Mouse (Mus musculus): ENCODE measurements around the gene Emb. TPM values are rescaled to one million over a fixed set of nuclear protein-coding genes. Genes with fewer than 3 reads are reported as not detected.

Gene Emb
- polyA plus RNA-seq, 1 experiment, result 4.0 TPM

GRCm38 (mm10) chr13:117195569-117196495, 12.5 kb upstream of the Emb start:
- no peaks in the 10 kb centered on the region for H3K27me3 ChIP-seq (ENCODE audit: control insufficient read depth, insufficient read depth, low read length)
- no peaks in the 10 kb centered on the region; the same call in 1 of the 2 replicates for H3K4me1 ChIP-seq (ENCODE audit: control insufficient read depth, insufficient read depth, insufficient read length, low read length)
- no peak overlapping the region for H3K27ac ChIP-seq (ENCODE audit: insufficient read depth, low read depth, low read length)
- 69% methylated on average over 13 of the region's 13 CpGs for WGBS
- no peak for TF ChIP-seq POLR2A (IDR thresholded peaks at IDR 0.05; ENCODE audit: low read depth, low read length)
- TF ChIP-seq CTCF (IDR thresholded peaks at IDR 0.05; ENCODE audit: extremely low read depth, insufficient read length, insufficient replicate concordance, low read depth, low read length), result no peak
- no peaks in the 10 kb centered on the region for H3K36me3 ChIP-seq (ENCODE audit: control insufficient read depth, insufficient read depth, low read length)
- H3K4me3 ChIP-seq (ENCODE audit: low read depth, low read length), result no peak overlapping the region

DNA sequence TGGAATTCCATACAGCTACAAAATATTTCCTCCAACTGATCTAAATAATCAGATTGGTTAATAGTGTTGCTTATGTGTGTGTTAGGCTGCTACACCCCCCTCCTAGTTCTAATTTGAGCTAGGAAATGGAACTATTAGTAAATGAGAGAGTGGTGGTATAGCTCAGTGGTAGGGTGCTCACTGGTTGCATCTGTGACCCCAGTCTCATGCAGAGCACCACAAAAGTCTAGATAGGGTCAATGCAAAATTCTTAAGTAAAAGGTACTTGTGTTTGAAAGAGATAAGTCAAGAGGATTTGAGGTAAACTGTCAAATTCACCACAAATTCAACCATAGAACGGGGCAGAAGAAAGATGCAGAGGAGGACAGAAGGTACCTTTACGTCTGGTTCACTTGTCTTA, 10.7 kb upstream of the Emb start:
- WGBS, result 92% methylated on average over 2 of the region's 2 CpGs

GRCm38 (mm10) chr13:117198402-117199083, 9.8 kb upstream of the Emb start:
- 84% methylated on average over 7 of the region's 7 CpGs for WGBS
- TF ChIP-seq CTCF (IDR thresholded peaks at IDR 0.05; ENCODE audit: extremely low read depth, insufficient read length, insufficient replicate concordance, low read depth, low read length), result no peak
- TF ChIP-seq POLR2A (IDR thresholded peaks at IDR 0.05; ENCODE audit: low read depth, low read length), result no peak
- no peak overlapping the region for H3K4me3 ChIP-seq (ENCODE audit: low read depth, low read length)
- no peaks in the 10 kb centered on the region; the same call in 1 of the 2 replicates for H3K4me1 ChIP-seq (ENCODE audit: control insufficient read depth, insufficient read depth, insufficient read length, low read length)
- no peaks in the 10 kb centered on the region for H3K36me3 ChIP-seq (ENCODE audit: control insufficient read depth, insufficient read depth, low read length)
- no peaks in the 10 kb centered on the region for H3K27me3 ChIP-seq (ENCODE audit: control insufficient read depth, insufficient read depth, low read length)
- H3K27ac ChIP-seq (ENCODE audit: insufficient read depth, low read depth, low read length), result no peak overlapping the region

More for the DNA sequence above, 10.7 kb upstream of the Emb start:
- Histone ChIP-seq H3K27ac (ENCODE audit: insufficient read depth, low read depth, low read length) (no peak overlapping the region), H3K27me3 (ENCODE audit: control insufficient read depth, insufficient read depth, low read length) (no peaks in the 10 kb centered on the region), H3K4me3 (ENCODE audit: low read depth, low read length) (no peak overlapping the region), H3K4me1 (ENCODE audit: control insufficient read depth, insufficient read depth, insufficient read length, low read length) (no peaks in the 10 kb centered on the region; the same call in 1 of the 2 replicates), H3K36me3 (ENCODE audit: control insufficient read depth, insufficient read depth, low read length) (no peaks in the 10 kb centered on the region)
- no peak for TF ChIP-seq CTCF (IDR thresholded peaks at IDR 0.05; ENCODE audit: extremely low read depth, insufficient read length, insufficient replicate concordance, low read depth, low read length)

GRCm38 (mm10) chr13:117202755-117203471, 5.4 kb upstream of the Emb start:
- Histone ChIP-seq H3K36me3 (ENCODE audit: control insufficient read depth, insufficient read depth, low read length) (no peaks in the 10 kb centered on the region), H3K27me3 (ENCODE audit: control insufficient read depth, insufficient read depth, low read length) (no peaks in the 10 kb centered on the region; the same call in 1 of the 2 replicates), H3K27ac (ENCODE audit: insufficient read depth, low read depth, low read length) (no peak overlapping the region), H3K4me3 (ENCODE audit: low read depth, low read length) (no peak overlapping the region), H3K4me1 (ENCODE audit: control insufficient read depth, insufficient read depth, insufficient read length, low read length) (no peaks in the 10 kb centered on the region)
- WGBS, result 40% methylated on average over 22 of the region's 22 CpGs
- TF ChIP-seq CTCF (IDR thresholded peaks at IDR 0.05; ENCODE audit: extremely low read depth, insufficient read length, insufficient replicate concordance, low read depth, low read length) (peak; percentile 39; the same call in 1 of the 2 replicates), POLR2A (IDR thresholded peaks at IDR 0.05; ENCODE audit: low read depth, low read length) (no peak)

DNA sequence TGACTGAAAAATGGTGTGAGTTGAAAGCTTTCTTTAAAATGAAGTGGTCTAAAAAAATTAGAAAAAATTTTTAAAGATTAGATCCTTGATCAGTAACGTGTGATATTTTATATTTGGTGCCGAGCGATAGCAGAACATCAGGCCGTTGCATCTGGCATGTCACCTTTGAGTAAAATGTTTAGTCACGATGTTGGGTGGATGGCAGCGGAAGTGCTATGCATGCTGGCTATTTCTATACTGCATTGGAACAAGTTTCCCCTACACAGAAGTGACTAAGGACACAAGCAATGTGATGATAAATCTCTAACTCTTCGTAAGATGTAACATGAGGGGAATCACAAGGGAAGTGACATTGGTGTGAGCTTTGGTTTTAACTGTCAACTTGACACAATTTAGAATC, 3.7 kb upstream of the Emb start:
- Histone ChIP-seq H3K4me3 (ENCODE audit: low read depth, low read length) (no peak overlapping the region), H3K36me3 (ENCODE audit: control insufficient read depth, insufficient read depth, low read length) (no peaks in the 10 kb centered on the region), H3K27ac (ENCODE audit: insufficient read depth, low read depth, low read length) (no peak overlapping the region), H3K4me1 (ENCODE audit: control insufficient read depth, insufficient read depth, insufficient read length, low read length) (no peaks in the 10 kb centered on the region), H3K27me3 (ENCODE audit: control insufficient read depth, insufficient read depth, low read length) (no peaks in the 10 kb centered on the region; the same call in 1 of the 2 replicates)
- TF ChIP-seq POLR2A (IDR thresholded peaks at IDR 0.05; ENCODE audit: low read depth, low read length), result no peak
- no peak for TF ChIP-seq CTCF (IDR thresholded peaks at IDR 0.05; ENCODE audit: extremely low read depth, insufficient read length, insufficient replicate concordance, low read depth, low read length)
- WGBS, result 89% methylated on average over 7 of the region's 7 CpGs

DNA sequence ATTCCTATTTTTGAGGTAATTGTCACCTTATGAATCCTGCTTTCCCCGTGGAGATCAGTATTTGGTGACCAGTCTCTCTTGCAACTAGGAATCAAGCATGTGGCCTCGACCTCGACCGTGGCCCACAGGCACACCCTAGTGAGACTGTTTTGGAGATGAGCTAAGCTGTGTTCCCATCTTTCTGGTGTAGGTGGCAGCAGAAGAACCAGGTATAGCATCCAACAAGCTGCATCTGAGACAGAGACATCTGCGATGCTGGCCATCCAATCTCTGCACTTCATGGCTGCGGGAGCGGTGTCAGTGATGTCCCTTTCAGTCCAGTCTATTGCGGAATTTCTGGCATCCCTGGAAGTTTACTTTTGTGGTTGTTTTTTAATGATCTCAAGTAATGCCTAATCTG, 2.3 kb upstream of the Emb start:
- Histone ChIP-seq H3K36me3 (ENCODE audit: control insufficient read depth, insufficient read depth, low read length) (no peaks in the 10 kb centered on the region), H3K4me3 (ENCODE audit: low read depth, low read length) (no peak overlapping the region), H3K4me1 (ENCODE audit: control insufficient read depth, insufficient read depth, insufficient read length, low read length) (no peaks in the 10 kb centered on the region), H3K27ac (ENCODE audit: insufficient read depth, low read depth, low read length) (no peak overlapping the region), H3K27me3 (ENCODE audit: control insufficient read depth, insufficient read depth, low read length) (no peaks in the 10 kb centered on the region; the same call in 1 of the 2 replicates)
- 81% methylated on average over 8 of the region's 8 CpGs for WGBS
- TF ChIP-seq CTCF (IDR thresholded peaks at IDR 0.05; ENCODE audit: extremely low read depth, insufficient read length, insufficient replicate concordance, low read depth, low read length) (no peak), POLR2A (IDR thresholded peaks at IDR 0.05; ENCODE audit: low read depth, low read length) (no peak)

All from small intestine, adult 2 months (tissue).